19 mouse cellular contexts compared by ENCODE assay signal in the genomic region with DNA sequence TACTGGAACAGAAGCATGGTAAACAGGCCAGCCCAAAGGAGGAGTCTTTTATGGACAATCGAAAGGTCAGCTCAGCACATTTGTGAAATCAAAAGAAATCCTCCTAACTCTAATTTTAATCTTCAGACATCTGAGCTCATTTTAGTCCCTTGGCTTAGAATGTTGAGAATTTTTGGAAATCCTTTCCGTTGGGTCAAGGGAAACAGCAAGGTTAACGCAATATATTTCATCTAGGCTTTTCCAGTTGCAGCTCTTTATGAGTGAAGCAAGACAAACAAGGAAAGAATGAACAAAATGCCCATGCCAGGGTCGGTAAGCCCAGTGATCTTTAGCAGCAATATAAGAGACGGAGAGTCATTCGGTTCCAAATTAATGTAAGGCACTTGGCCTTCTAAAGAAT.
DNase-seq lines count a peak whose midpoint lies in the region; ATAC-seq and TF ChIP-seq lines count a peak whose summit lies in the region.
"Had no signal": no experiment of that assay in that cellular context is flagged by ENCODE, and none has a peak within 500 bp of the region (broad histone marks: within the 10 kb centered on the region; RNA-seq: fewer than 3 reads in every experiment).

No protein-coding gene starts in this region.

- no peak for ATAC-seq in midbrain, embryonic 14.5 days (ENCODE audit: low FRiP score, low TSS enrichment)
- ATAC-seq: forebrain, embryonic 13.5 days; forebrain, embryonic 15.5 days; forebrain, postnatal 0 days had no signal

- no peaks in the 10 kb centered on the region for H3K4me1 ChIP-seq in midbrain, embryonic 14.5 days (ENCODE audit: control insufficient read depth, insufficient read depth, low read length)
- H3K4me1 ChIP-seq: embryonic facial prominence, embryonic 10.5 days; embryonic facial prominence, embryonic 12.5 days; forebrain, embryonic 13.5 days; forebrain, embryonic 15.5 days had no signal

- peak overlapping the region; percentile 57 for H3K27ac ChIP-seq in gastrocnemius, adult 2 months
- H3K27ac ChIP-seq in left cerebral cortex, adult 2 months = peak overlapping the region; percentile 80
- H3K27ac ChIP-seq in midbrain, embryonic 14.5 days (replicated peaks; ENCODE audit: low read depth, low read length) = no peak overlapping the region
- H3K27ac ChIP-seq: embryonic facial prominence, embryonic 10.5 days; embryonic facial prominence, embryonic 12.5 days; forebrain, embryonic 13.5 days; forebrain, embryonic 15.5 days had no signal

- H3K4me2 ChIP-seq in midbrain, embryonic 14.5 days (ENCODE audit: low read length) = no peak overlapping the region
- H3K4me2 ChIP-seq: embryonic facial prominence, embryonic 12.5 days; forebrain, embryonic 13.5 days; forebrain, embryonic 15.5 days had no signal

- DNase-seq in gastrocnemius, adult 2 months = no peak
- no peak for DNase-seq in gastrocnemius, postnatal 4 days (ENCODE audit: low spot score in 2 of 2)
- no peak for DNase-seq in left cerebral cortex, adult 2 months (ENCODE audit: extremely low spot score in 1 of 2, low spot score in 2 of 2)
- DNase-seq in left cerebral cortex, adult 9 months (ENCODE audit: low spot score in 2 of 2) = no peak
- DNase-seq in skeletal muscle tissue, adult 2 months (ENCODE audit: low read depth, low spot score) = peak; percentile 13
- no peak for DNase-seq in midbrain, embryonic 14.5 days
- DNase-seq: adrenal gland, postnatal 10 days; adrenal gland, postnatal 25 days; cerebellum, adult 11 months; cerebellum, adult 18-20 months; cerebellum, adult 8-10 months; cerebellum, adult 9-11 months; cerebellum, postnatal 14 days; cerebellum, postnatal 36 days; forebrain, postnatal 0 days had no signal

- no peaks in the 10 kb centered on the region for H3K27me3 ChIP-seq in midbrain, embryonic 14.5 days (ENCODE audit: control insufficient read depth, insufficient read depth, low read length)
- H3K27me3 ChIP-seq: embryonic facial prominence, embryonic 12.5 days; forebrain, embryonic 13.5 days; forebrain, embryonic 15.5 days had no signal

- no peak overlapping the region for H3K4me3 ChIP-seq in gastrocnemius, adult 2 months
- no peak overlapping the region for H3K4me3 ChIP-seq in left cerebral cortex, adult 2 months
- H3K4me3 ChIP-seq in midbrain, embryonic 14.5 days (replicated peaks; ENCODE audit: low read depth, low read length) = no peak overlapping the region
- H3K4me3 ChIP-seq: embryonic facial prominence, embryonic 10.5 days; embryonic facial prominence, embryonic 12.5 days; forebrain, embryonic 13.5 days; forebrain, embryonic 15.5 days had no signal

- no peaks in the 10 kb centered on the region for H3K36me3 ChIP-seq in midbrain, embryonic 14.5 days (ENCODE audit: control insufficient read depth, insufficient read depth, low read length)
- H3K36me3 ChIP-seq: embryonic facial prominence, embryonic 10.5 days; embryonic facial prominence, embryonic 12.5 days; forebrain, embryonic 15.5 days had no signal

- TF ChIP-seq CTCF in gastrocnemius, adult 2 months (IDR thresholded peaks at IDR 0.05) = no peak
- no peak for TF ChIP-seq CTCF in left cerebral cortex, adult 2 months (IDR thresholded peaks at IDR 0.05)

- WGBS in midbrain, embryonic 14.5 days = 86% methylated on average over 6 of the region's 6 CpGs

- no peak overlapping the region for H3K9ac ChIP-seq in midbrain, embryonic 14.5 days (replicated peaks; ENCODE audit: low read length)
- H3K9ac ChIP-seq: embryonic facial prominence, embryonic 12.5 days; forebrain, embryonic 13.5 days; forebrain, embryonic 15.5 days; forebrain, postnatal 0 days had no signal

- intact Hi-C loops in gastrocnemius, adult 2 months (cut with DNase I) = no loop called here
- intact Hi-C loops in left cerebral cortex, adult 2 months (cut with DNase I) = no loop called here

- no peaks in the 10 kb centered on the region for H3K9me3 ChIP-seq in midbrain, embryonic 14.5 days (ENCODE audit: control insufficient read depth, low read length)
- H3K9me3 ChIP-seq: embryonic facial prominence, embryonic 10.5 days; embryonic facial prominence, embryonic 12.5 days; forebrain, embryonic 13.5 days; forebrain, embryonic 15.5 days had no signal
